Mouse (Mus musculus): Measurements from ENCODE around the gene Cds1.

The Cds1 gene

GRCm38 (mm10) chr5:101764554-101765347 is at the start of gene Cds1:
Cds1 (plus strand) TSS chr5:101765130.
- DNase-seq (ENCODE audit: low spot score in 2 of 2), result peak; percentile 85 to 86

- DNase-seq (ENCODE audit: low spot score in 2 of 2), result no peak
Measured at GRCm38 (mm10) chr5:101724216-101724615, 40.7 kb upstream of the Cds1 start.

- DNase-seq (ENCODE audit: low spot score in 2 of 2), result no peak
Measured at GRCm38 (mm10) chr5:101724756-101725155, 40.2 kb upstream of the Cds1 start.

- no peak for DNase-seq (ENCODE audit: low spot score in 2 of 2)
Measured at GRCm38 (mm10) chr5:101725703-101726102, 39.2 kb upstream of the Cds1 start.

- DNase-seq (ENCODE audit: low spot score in 2 of 2), result no peak
Measured at GRCm38 (mm10) chr5:101726371-101726770, 38.6 kb upstream of the Cds1 start.

GRCm38 (mm10) chr5:101728304-101728905 is 36.5 kb upstream of the Cds1 start:
- DNase-seq (ENCODE audit: low spot score in 2 of 2), result no peak

- DNase-seq (ENCODE audit: low spot score in 2 of 2), result no peak
Measured at GRCm38 (mm10) chr5:101737341-101737740, 27.6 kb upstream of the Cds1 start.

- no peak for DNase-seq (ENCODE audit: low spot score in 2 of 2)
Measured at GRCm38 (mm10) chr5:101740471-101741223, 24.3 kb upstream of the Cds1 start.

GRCm38 (mm10) chr5:101741224-101741591 is 23.7 kb upstream of the Cds1 start:
- no peak for DNase-seq (ENCODE audit: low spot score in 2 of 2)

GRCm38 (mm10) chr5:101742014-101742413 is 22.9 kb upstream of the Cds1 start:
- DNase-seq (ENCODE audit: low spot score in 2 of 2), result no peak

- DNase-seq (ENCODE audit: low spot score in 2 of 2), result no peak
Measured at GRCm38 (mm10) chr5:101742425-101742824, 22.5 kb upstream of the Cds1 start.

- DNase-seq (ENCODE audit: low spot score in 2 of 2), result no peak
Measured at GRCm38 (mm10) chr5:101744886-101745285, 20.0 kb upstream of the Cds1 start.

GRCm38 (mm10) chr5:101753680-101754079 is 11.2 kb upstream of the Cds1 start:
- no peak for DNase-seq (ENCODE audit: low spot score in 2 of 2)

GRCm38 (mm10) chr5:101757669-101758068 is 7.3 kb upstream of the Cds1 start:
- DNase-seq (ENCODE audit: low spot score in 2 of 2), result no peak

GRCm38 (mm10) chr5:101761685-101762084 is 3.2 kb upstream of the Cds1 start:
- peak in 1 of 2 experiments; percentile 64 for DNase-seq (ENCODE audit: low spot score in 2 of 2)

GRCm38 (mm10) chr5:101763571-101763970 is 1.4 kb upstream of the Cds1 start:
- DNase-seq (ENCODE audit: low spot score in 2 of 2), result peak in 1 of 2 experiments; percentile 16

- peak; percentile 46 to 48 for DNase-seq (ENCODE audit: low spot score in 2 of 2)
Measured at GRCm38 (mm10) chr5:101765390-101765901, 516 bp downstream of the Cds1 start.

- DNase-seq (ENCODE audit: low spot score in 2 of 2), result peak in 1 of 2 experiments; percentile 37
Measured at GRCm38 (mm10) chr5:101766248-101766647, 1.3 kb downstream of the Cds1 start.

GRCm38 (mm10) chr5:101767086-101767485 is 2.2 kb downstream of the Cds1 start:
- DNase-seq (ENCODE audit: low spot score in 2 of 2), result peak in 1 of 2 experiments; percentile 21

GRCm38 (mm10) chr5:101767486-101767885 is 2.6 kb downstream of the Cds1 start:
- DNase-seq (ENCODE audit: low spot score in 2 of 2), result no peak

- DNase-seq (ENCODE audit: low spot score in 2 of 2), result no peak
Measured at GRCm38 (mm10) chr5:101768558-101768957, 3.6 kb downstream of the Cds1 start.

GRCm38 (mm10) chr5:101772621-101773020 is 7.7 kb downstream of the Cds1 start:
- peak in 1 of 2 experiments; percentile 20 for DNase-seq (ENCODE audit: low spot score in 2 of 2)
